Mouse (Mus musculus) liver, embryonic 16.5 days (tissue): ENCODE data around the gene Eif2s2. TPM values are rescaled to one million over a fixed set of nuclear protein-coding genes. Genes with fewer than 3 reads are reported as not detected.
"Not testable (repeated sequence)": the region's sequence is repeated elsewhere in the genome, so short reads cannot be mapped to it uniquely, and the experiment has no call there.

ENCODE experiments used
- ATAC-seq: fragments of 200-750 bp; cut with Nextera tagmentation; 2 replicates; pipeline ENCODE4 v1.8.0; 2017; ENCODE audit warnings: low read depth, mild to moderate bottlenecking, moderate number of reproducible peaks, moderate library complexity
- H3K27ac ChIP-seq: fragments of 300-500 bp; sonication (generic); 2 replicates; pipeline ENCODE4 v1.5.1; 2014; ENCODE audit warnings: mild to moderate bottlenecking, low read length
- H3K27me3 ChIP-seq: fragments of 300-500 bp; sonication (generic); 2 replicates; pipeline ENCODE4 v1.6.1; 2014; ENCODE audit warnings: low read depth, low read length, mixed read lengths; ENCODE audit not compliant: control insufficient read depth, insufficient read depth
- H3K36me3 ChIP-seq: fragments of 300-500 bp; sonication (generic); 2 replicates; pipeline ENCODE4 v1.6.1; 2014; ENCODE audit warnings: mild to moderate bottlenecking; ENCODE audit not compliant: control insufficient read depth, insufficient read depth
- H3K4me1 ChIP-seq: fragments of 300-500 bp; sonication (generic); 2 replicates; pipeline ENCODE4 v1.6.1; 2014; ENCODE audit warnings: low read depth, low read length, mixed read lengths; ENCODE audit not compliant: control insufficient read depth
- H3K4me2 ChIP-seq: fragments of 300-500 bp; sonication (generic); 2 replicates; pipeline ENCODE4 v1.6.1; 2014; ENCODE audit warnings: low read depth, low read length, mixed read lengths
- H3K4me3 ChIP-seq: fragments of 300-500 bp; sonication (generic); 2 replicates; pipeline ENCODE4 v1.5.1; 2014; ENCODE audit warnings: low read depth, mild to moderate bottlenecking, low read length
- H3K9ac ChIP-seq: fragments of 300-500 bp; sonication (generic); 2 replicates; pipeline ENCODE4 v1.6.1; 2014; ENCODE audit warnings: low read depth, low read length
- H3K9me3 ChIP-seq: fragments of 300-500 bp; sonication (generic); replicated peaks from 2 replicates; pipeline ENCODE4 v1.6.1; 2016; ENCODE audit warnings: low read length; ENCODE audit not compliant: control insufficient read depth
- WGBS: fragments of 180-500 bp; shearing (Covaris S2); extraction: QIAGEN DNeasy Blood & Tissue Kit; methylation state at CpG from one replicate; pipeline ENCODE4 v1.1.7; 2014; ENCODE audit not compliant: insufficient replicate concordance; 5-methylcytosine and 5-hydroxymethylcytosine counted together
- polyA plus RNA-seq: library from polyadenylated mRNA; unstranded; fragments of >200 nt; fragmentation: Nextera tagmentation; extraction: Ambion mirVana; gene quantifications from 2 replicates; pipeline ENCODE4 v1.2.1, GENCODE M21; 2015

The Eif2s2 gene
- polyA plus RNA-seq, 1 experiment from 2014 or later = 52.8 TPM

DNA sequence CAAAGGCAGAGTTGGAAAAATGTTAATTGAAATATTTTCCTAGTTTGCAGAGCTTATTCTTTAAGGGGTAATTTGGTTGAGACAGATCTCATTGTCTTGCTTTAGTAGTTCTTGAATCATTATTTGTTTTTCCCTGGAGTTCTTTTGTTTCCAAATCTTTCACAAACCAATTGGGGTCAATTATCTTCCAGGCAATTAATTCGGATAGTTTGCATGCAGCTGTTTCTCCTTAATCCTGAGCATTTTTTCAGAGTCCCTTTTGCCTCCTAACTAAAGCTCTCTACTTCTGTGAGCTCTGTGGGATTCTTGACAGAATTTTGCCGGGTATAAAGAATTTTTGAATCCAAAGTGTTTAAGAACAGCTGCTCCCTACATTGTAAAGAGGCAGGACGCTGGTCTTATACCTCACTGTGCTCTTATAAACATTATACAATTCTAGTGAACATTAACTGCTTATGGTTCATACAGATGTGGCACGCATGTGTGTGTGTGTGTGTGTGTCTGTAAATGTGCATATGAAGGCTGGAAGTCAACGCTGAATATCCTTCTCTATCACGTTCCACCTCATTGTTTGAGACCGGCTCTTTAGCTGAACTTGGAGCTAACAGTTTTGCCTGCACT lies 32.8 kb upstream of the Eif2s2 start:
- ATAC-seq = no peak
- H3K27me3 ChIP-seq = no peaks in the 10 kb centered on the region
- 60% methylated on average over 7 of the region's 7 CpGs for WGBS
- no peak overlapping the region for H3K4me3 ChIP-seq
- no peaks in the 10 kb centered on the region for H3K36me3 ChIP-seq
- H3K9ac ChIP-seq = no peak overlapping the region
- no peak overlapping the region for H3K4me2 ChIP-seq
- no peaks in the 10 kb centered on the region for H3K9me3 ChIP-seq
- no peak overlapping the region for H3K27ac ChIP-seq
- H3K4me1 ChIP-seq = no peaks in the 10 kb centered on the region

DNA sequence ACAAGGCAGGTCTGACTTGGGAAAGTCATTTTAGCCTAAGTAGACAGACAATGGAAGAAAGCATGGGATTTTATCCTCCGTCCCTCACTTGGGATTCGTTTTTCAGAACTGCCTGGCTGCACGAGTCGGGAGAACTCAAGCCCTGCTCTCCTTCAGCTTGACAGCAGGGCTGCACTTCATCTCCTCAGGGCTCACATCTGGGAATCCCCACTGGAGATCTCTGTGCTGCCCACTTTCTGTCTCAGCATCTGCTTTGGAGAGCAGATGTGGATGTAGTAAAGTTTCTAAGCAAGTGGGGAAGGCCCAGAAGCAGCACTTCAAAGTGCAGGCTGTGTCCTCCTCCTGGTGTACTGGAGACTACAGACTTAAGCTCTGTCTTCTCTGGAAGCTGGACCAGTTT lies 29.4 kb upstream of the Eif2s2 start:
- H3K27ac ChIP-seq, ATAC-seq, H3K36me3 ChIP-seq, H3K4me2 ChIP-seq, H3K4me3 ChIP-seq, H3K9ac ChIP-seq, H3K4me1 ChIP-seq, H3K9me3 ChIP-seq, H3K27me3 ChIP-seq: not testable (repeated sequence)
- no CpG with 5 or more reads among the region's 4 CpGs for WGBS

DNA sequence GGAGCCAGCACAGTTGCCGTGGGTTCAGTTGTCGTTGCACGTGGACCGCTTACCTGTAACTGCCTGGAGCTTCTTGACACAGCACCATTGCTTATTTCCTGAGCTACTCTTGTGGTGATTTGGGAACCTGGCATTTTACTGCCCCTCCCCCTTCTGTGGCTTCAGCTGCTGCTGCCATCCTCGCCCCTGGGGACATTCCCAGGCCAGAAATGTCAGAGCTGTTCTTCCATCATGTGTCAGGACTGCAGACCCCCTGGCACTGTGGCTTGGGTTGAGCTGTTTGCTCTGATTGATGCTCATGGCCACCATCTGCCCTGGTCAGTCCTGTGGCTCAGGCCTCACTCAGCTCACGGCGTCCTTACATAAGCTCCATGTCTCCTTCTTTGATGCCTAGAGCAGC lies 28.2 kb upstream of the Eif2s2 start:
- 73% methylated on average over 7 of the region's 7 CpGs for WGBS

GRCm38 (mm10) chr2:154917866-154918641 lies 25.3 kb upstream of the Eif2s2 start:
- H3K4me1 ChIP-seq = no peaks in the 10 kb centered on the region
- H3K9me3 ChIP-seq = no peaks in the 10 kb centered on the region
- H3K27ac ChIP-seq = no peak overlapping the region
- WGBS = 72% methylated on average over 13 of the region's 13 CpGs
- no peak overlapping the region for H3K4me2 ChIP-seq
- ATAC-seq = no peak
- no peak overlapping the region for H3K4me3 ChIP-seq
- H3K9ac ChIP-seq = no peak overlapping the region
- H3K27me3 ChIP-seq = no peaks in the 10 kb centered on the region
- H3K36me3 ChIP-seq = no peaks in the 10 kb centered on the region

More for the DNA sequence above, 28.2 kb upstream of the Eif2s2 start:
- no peaks in the 10 kb centered on the region for H3K4me1 ChIP-seq
- no peaks in the 10 kb centered on the region for H3K36me3 ChIP-seq
- no peak overlapping the region for H3K4me2 ChIP-seq
- no peak overlapping the region for H3K27ac ChIP-seq
- H3K27me3 ChIP-seq = no peaks in the 10 kb centered on the region
- ATAC-seq = no peak
- no peak overlapping the region for H3K9ac ChIP-seq
- H3K9me3 ChIP-seq = no peaks in the 10 kb centered on the region
- no peak overlapping the region for H3K4me3 ChIP-seq

DNA sequence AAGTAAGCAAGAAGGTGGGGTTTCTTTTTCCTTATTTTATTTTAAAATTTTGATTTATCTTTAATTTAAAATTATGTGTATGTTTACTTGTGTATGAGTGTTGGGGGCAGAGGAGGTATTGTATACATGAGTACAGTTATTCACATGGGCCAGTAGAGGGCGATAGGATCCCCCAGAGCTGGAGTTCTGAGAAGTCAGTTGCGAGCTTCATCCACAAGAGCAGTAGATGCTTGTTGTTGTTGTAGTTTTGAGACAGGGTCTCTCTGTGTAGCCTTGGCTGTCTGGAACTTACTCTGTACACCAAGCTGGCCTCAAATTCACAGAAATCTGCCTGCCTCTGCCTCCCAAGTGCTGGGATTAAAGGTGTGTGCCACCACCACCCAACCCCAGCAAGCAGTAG lies 23.8 kb upstream of the Eif2s2 start:
- H3K4me1 ChIP-seq = no peaks in the 10 kb centered on the region
- 16% methylated on average over 2 of the region's 2 CpGs for WGBS
- no peak overlapping the region for H3K4me3 ChIP-seq
- no peaks in the 10 kb centered on the region for H3K36me3 ChIP-seq
- H3K9ac ChIP-seq = no peak overlapping the region
- H3K27me3 ChIP-seq = no peaks in the 10 kb centered on the region
- no peak overlapping the region for H3K4me2 ChIP-seq
- no peak for ATAC-seq
- no peaks in the 10 kb centered on the region for H3K9me3 ChIP-seq
- no peak overlapping the region for H3K27ac ChIP-seq

DNA sequence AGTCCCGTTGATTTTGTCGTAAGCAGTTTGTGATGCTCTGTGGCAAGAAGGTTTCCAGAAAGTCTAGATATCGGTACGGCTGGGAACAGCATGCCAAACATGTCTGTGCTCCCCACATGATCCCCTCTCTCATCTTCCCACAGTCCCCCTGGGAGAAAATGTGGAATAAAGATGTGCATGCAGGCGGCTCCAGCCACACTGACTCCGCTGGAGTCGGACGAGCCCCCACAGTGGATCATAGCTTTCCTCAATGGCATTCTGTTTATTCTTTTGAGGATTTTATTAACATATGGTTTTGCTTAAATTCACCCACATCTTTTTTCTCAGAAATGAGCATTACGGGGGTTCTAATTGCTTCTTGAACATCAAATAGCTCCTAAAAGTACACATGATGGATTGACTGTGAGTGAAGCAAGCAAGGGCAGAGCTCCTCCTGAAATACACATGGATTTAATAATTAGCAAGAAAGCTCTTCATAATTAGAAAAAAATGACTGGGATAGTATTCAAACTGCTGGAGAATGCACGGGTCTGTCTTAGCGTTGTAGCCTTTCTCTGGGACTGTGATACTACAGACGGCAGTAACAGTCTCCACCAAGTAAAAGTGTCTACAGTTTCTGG lies 23.3 kb upstream of the Eif2s2 start:
- Histone ChIP-seq H3K4me1 (no peaks in the 10 kb centered on the region), H3K36me3 (no peaks in the 10 kb centered on the region), H3K4me3 (no peak overlapping the region), H3K27ac (no peak overlapping the region), H3K9me3 (no peaks in the 10 kb centered on the region), H3K27me3 (no peaks in the 10 kb centered on the region), H3K4me2 (no peak overlapping the region), H3K9ac (no peak overlapping the region)
- 75% methylated on average over 12 of the region's 12 CpGs for WGBS
- no peak for ATAC-seq

DNA sequence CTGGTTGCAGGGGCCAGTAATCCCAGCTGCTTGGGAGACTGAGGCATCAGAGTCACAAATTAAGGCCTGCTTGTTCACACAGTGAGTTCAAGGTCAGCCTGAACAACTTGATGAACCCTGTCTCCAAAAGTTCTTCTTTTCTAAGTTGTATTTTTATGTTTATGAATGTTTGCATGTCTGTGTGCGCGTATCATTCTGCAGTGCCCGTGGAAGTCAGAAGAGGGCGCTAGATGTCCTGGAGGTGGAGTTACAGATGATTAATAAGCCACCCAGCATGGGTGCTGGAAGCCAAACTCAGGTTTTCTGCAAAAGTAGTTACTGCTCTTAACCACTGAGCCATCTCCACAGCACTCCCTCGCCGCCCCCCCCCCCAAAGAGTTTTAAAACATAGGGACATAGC lies 17.1 kb upstream of the Eif2s2 start:
- Histone ChIP-seq H3K27ac (no peak overlapping the region), H3K4me2 (no peak overlapping the region), H3K27me3 (no peaks in the 10 kb centered on the region; the same call in 1 of the 2 replicates), H3K9me3 (no peaks in the 10 kb centered on the region), H3K4me3 (no peak overlapping the region), H3K4me1 (no peaks in the 10 kb centered on the region), H3K36me3 (no peaks in the 10 kb centered on the region), H3K9ac (no peak overlapping the region)
- WGBS = 68% methylated on average over 6 of the region's 6 CpGs
- ATAC-seq = no peak

GRCm38 (mm10) chr2:154908223-154908622 lies 15.5 kb upstream of the Eif2s2 start:
- H3K4me1 ChIP-seq, H3K36me3 ChIP-seq, H3K9ac ChIP-seq, H3K4me3 ChIP-seq, H3K9me3 ChIP-seq, ATAC-seq, H3K4me2 ChIP-seq, H3K27ac ChIP-seq, H3K27me3 ChIP-seq: not testable (repeated sequence)
- WGBS = 32% methylated on average over 2 of the region's 2 CpGs

GRCm38 (mm10) chr2:154905796-154906195 lies 13.1 kb upstream of the Eif2s2 start:
- 47% methylated on average over 2 of the region's 2 CpGs for WGBS
- Histone ChIP-seq H3K9ac (no peak overlapping the region), H3K27me3 (no peaks in the 10 kb centered on the region; the same call in 1 of the 2 replicates), H3K27ac (no peak overlapping the region), H3K4me2 (no peak overlapping the region), H3K4me3 (no peak overlapping the region), H3K9me3 (no peaks in the 10 kb centered on the region), H3K4me1 (no peaks in the 10 kb centered on the region), H3K36me3 (no peaks in the 10 kb centered on the region)
- no peak for ATAC-seq
